Comparison of ENCODE assay signal across 9 mouse cellular contexts in the genomic region with DNA sequence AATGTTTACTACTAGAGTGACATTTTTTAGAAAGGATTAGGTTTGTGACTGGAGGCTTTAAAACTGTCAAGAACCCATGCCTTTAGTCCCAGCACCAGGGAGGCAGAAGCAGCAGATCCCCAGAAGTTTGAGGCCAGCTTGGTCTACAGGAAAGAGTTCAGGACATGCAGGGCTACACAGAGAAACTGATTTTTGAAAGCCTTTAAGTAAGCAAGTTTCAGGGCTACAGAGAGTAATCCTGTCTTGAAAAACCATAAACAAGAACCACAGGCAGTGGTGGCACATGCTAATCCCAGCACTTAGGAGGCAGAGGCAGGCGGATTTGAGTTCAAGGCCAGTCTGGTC. TPM values are rescaled to one million over a fixed set of nuclear protein-coding genes. Genes with fewer than 3 reads are reported as not detected.
DNase-seq lines count a peak whose midpoint lies in the region; ATAC-seq and TF ChIP-seq lines count a peak whose summit lies in the region.
"Had no signal": no experiment of that assay in that cellular context is flagged by ENCODE, and none has a peak within 500 bp of the region (broad histone marks: within the 10 kb centered on the region; RNA-seq: fewer than 3 reads in every experiment).

No protein-coding gene starts in this region.

- no peak for DNase-seq in heart, embryonic 10.5 days (ENCODE audit: low spot score)
- DNase-seq in A20 (ENCODE audit: low read depth, low spot score): peak; percentile 66
- DNase-seq in limb, embryonic 14.5 days (ENCODE audit: low spot score): no peak
- DNase-seq in cerebellum, adult 18-20 months: no peak
- no peak for DNase-seq in left cerebral cortex, postnatal 36 days (ENCODE audit: low spot score in 2 of 2)
- no peak for DNase-seq in thymus, postnatal 0 days (ENCODE audit: low spot score)
- DNase-seq: thymus, postnatal 4 days had no signal

- no peak overlapping the region for H3K4me2 ChIP-seq in heart, embryonic 13.5 days
- no peak overlapping the region for H3K4me2 ChIP-seq in limb, embryonic 14.5 days (replicated peaks; ENCODE audit: low read depth, low read length, severe bottlenecking)

- WGBS in heart, embryonic 13.5 days: 65% methylated on average over 1 of the region's 1 CpGs
- WGBS in heart, embryonic 10.5 days: 47% methylated on average over 1 of the region's 1 CpGs
- 56% methylated on average over 1 of the region's 1 CpGs for WGBS in limb, embryonic 14.5 days

- no peaks in the 10 kb centered on the region for H3K9me3 ChIP-seq in heart, embryonic 13.5 days
- H3K9me3 ChIP-seq in heart, embryonic 10.5 days: no peaks in the 10 kb centered on the region
- no peaks in the 10 kb centered on the region for H3K9me3 ChIP-seq in limb, embryonic 14.5 days (ENCODE audit: control insufficient read depth, low read length)

- intact Hi-C loops in left cerebral cortex, postnatal 36 days (cut with DNase I): no loop called here

- H3K27ac ChIP-seq in heart, embryonic 13.5 days (replicated peaks): peak overlapping the region; percentile 70
- H3K27ac ChIP-seq in heart, embryonic 10.5 days: no peak overlapping the region
- peak overlapping the region; percentile 70; the same call in 1 of the 2 replicates for H3K27ac ChIP-seq in embryonic fibroblast, embryonic 13.5 days (ENCODE audit: insufficient read depth, low read length)
- peak overlapping the region; percentile 62; the same call in 1 of the 2 replicates for H3K27ac ChIP-seq in limb, embryonic 14.5 days (replicated peaks; ENCODE audit: low read depth, low read length)

- no peak overlapping the region for H3K4me3 ChIP-seq in heart, embryonic 13.5 days
- no peak overlapping the region for H3K4me3 ChIP-seq in heart, embryonic 10.5 days
- H3K4me3 ChIP-seq in embryonic fibroblast, embryonic 13.5 days (ENCODE audit: insufficient read depth, low read length): no peak overlapping the region
- no peak overlapping the region for H3K4me3 ChIP-seq in limb, embryonic 14.5 days (replicated peaks; ENCODE audit: low read length)

- no peak overlapping the region for H3K9ac ChIP-seq in heart, embryonic 13.5 days
- H3K9ac ChIP-seq in limb, embryonic 14.5 days (ENCODE audit: low read depth, low read length, severe bottlenecking): no peak overlapping the region

- peaks cover 79% of the 10 kb centered on the region for H3K36me3 ChIP-seq in heart, embryonic 13.5 days
- H3K36me3 ChIP-seq in heart, embryonic 10.5 days: peaks cover 60% of the 10 kb centered on the region
- H3K36me3 ChIP-seq in limb, embryonic 14.5 days (ENCODE audit: control insufficient read depth, insufficient read depth, low read length): peaks cover 51% of the 10 kb centered on the region

- no peak for ATAC-seq in heart, embryonic 13.5 days (ENCODE audit: extremely low read depth, insufficient number of reproducible peaks, low FRiP score, low TSS enrichment)
- 0 out of 2 replicates have a peak, but pooled peaks have one; percentile 3 for ATAC-seq in limb, embryonic 14.5 days (ENCODE audit: low FRiP score, low read depth)

- H3K4me1 ChIP-seq in heart, embryonic 13.5 days: peaks cover 20% of the 10 kb centered on the region
- no peaks in the 10 kb centered on the region for H3K4me1 ChIP-seq in heart, embryonic 10.5 days
- H3K4me1 ChIP-seq in embryonic fibroblast, embryonic 13.5 days (ENCODE audit: control insufficient read depth, insufficient read depth, low read length): 0 out of 2 replicates have a peak, but pooled peaks cover 4% of the 10 kb centered on the region
- H3K4me1 ChIP-seq in limb, embryonic 14.5 days (ENCODE audit: control insufficient read depth, insufficient read depth, low read length): peaks cover 9% of the 10 kb centered on the region; the same call in 1 of the 2 replicates

- no peaks in the 10 kb centered on the region for H3K27me3 ChIP-seq in heart, embryonic 13.5 days (replicated peaks)
- H3K27me3 ChIP-seq in heart, embryonic 10.5 days (ENCODE audit: insufficient read depth, poor library complexity, severe bottlenecking): no peaks in the 10 kb centered on the region
- H3K27me3 ChIP-seq in limb, embryonic 14.5 days (ENCODE audit: control insufficient read depth, insufficient read depth, low read length): no peaks in the 10 kb centered on the region

- TF ChIP-seq CTCF in embryonic fibroblast, embryonic 13.5 days (IDR thresholded peaks at IDR 0.05; ENCODE audit: borderline replicate concordance, insufficient read depth, low read length): no peak

- TF ChIP-seq POLR2A in embryonic fibroblast, embryonic 13.5 days (IDR thresholded peaks at IDR 0.05; ENCODE audit: low read depth, low read length): no peak; the same call in 1 of the 2 replicates
- no peak for TF ChIP-seq POLR2A in limb, embryonic 14.5 days (IDR thresholded peaks at IDR 0.05; ENCODE audit: borderline replicate concordance, extremely low read depth, insufficient read depth, insufficient read length)

RNA-seq across cellular contexts. Expression of a gene that starts 5.7 kb away (rescaled TPM):
- polyA plus RNA-seq in heart, embryonic 13.5 days (2015; fragmentation: Nextera tagmentation; extraction: Ambion mirVana): 6.3 TPM in 2 replicates
- polyA plus RNA-seq in heart, embryonic 10.5 days (2016; fragmentation: Nextera tagmentation; extraction: Ambion mirVana): 6.9 and 8.7 TPM in 2 replicates
- 9.6 and 11.2 TPM in 2 replicates for polyA plus RNA-seq in embryonic fibroblast, embryonic 13.5 days (2011; ENCODE audit: insufficient read length, low read depth, missing spikeins)
- 5.2 and 5.4 TPM in 2 replicates for polyA plus RNA-seq in limb, embryonic 14.5 days (2012; rRNA removed)
- 6.9 and 9.3 TPM in 2 replicates for polyA plus RNA-seq in limb, embryonic 14.5 days (2014; fragmentation: Nextera tagmentation; extraction: Ambion mirVana)
- 10 to 100 TPM; 17.9 to 19.4 TPM for total RNA-seq in left cerebral cortex, postnatal 36 days (2021)
- polyA plus RNA-seq in thymus, postnatal 0 days (2015; fragmentation: Nextera tagmentation; extraction: Ambion mirVana): 4.1 and 5.2 TPM in 2 replicates

RNA-seq across cellular contexts. Expression of a gene that starts 30.1 kb away (rescaled TPM):
- polyA plus RNA-seq in heart, embryonic 13.5 days (2015; fragmentation: Nextera tagmentation; extraction: Ambion mirVana): 29.3 and 31.0 TPM in 2 replicates
- 47.8 and 57.3 TPM in 2 replicates for polyA plus RNA-seq in heart, embryonic 10.5 days (2016; fragmentation: Nextera tagmentation; extraction: Ambion mirVana)
- polyA plus RNA-seq in embryonic fibroblast, embryonic 13.5 days (2011; ENCODE audit: insufficient read length, low read depth, missing spikeins): 16.8 and 22.8 TPM in 2 replicates
- 14.7 and 19.7 TPM in 2 replicates for polyA plus RNA-seq in limb, embryonic 14.5 days (2012; rRNA removed)
- polyA plus RNA-seq in limb, embryonic 14.5 days (2014; fragmentation: Nextera tagmentation; extraction: Ambion mirVana): 22.6 and 23.8 TPM in 2 replicates
- 10 to 100 TPM; 23.3 to 27.6 TPM for total RNA-seq in left cerebral cortex, postnatal 36 days (2021)
- 27.0 and 29.2 TPM in 2 replicates for polyA plus RNA-seq in thymus, postnatal 0 days (2015; fragmentation: Nextera tagmentation; extraction: Ambion mirVana)

RNA-seq across cellular contexts. Expression of a gene that starts 30.1 kb away (rescaled TPM):
- polyA plus RNA-seq in heart, embryonic 13.5 days (2015; fragmentation: Nextera tagmentation; extraction: Ambion mirVana): 19.7 and 21.6 TPM in 2 replicates
- 21.6 and 25.5 TPM in 2 replicates for polyA plus RNA-seq in heart, embryonic 10.5 days (2016; fragmentation: Nextera tagmentation; extraction: Ambion mirVana)
- 7.2 and 11.3 TPM in 2 replicates for polyA plus RNA-seq in embryonic fibroblast, embryonic 13.5 days (2011; ENCODE audit: insufficient read length, low read depth, missing spikeins)
- polyA plus RNA-seq in limb, embryonic 14.5 days (2012; rRNA removed): 13.1 and 13.3 TPM in 2 replicates
- polyA plus RNA-seq in limb, embryonic 14.5 days (2014; fragmentation: Nextera tagmentation; extraction: Ambion mirVana): 25.7 and 27.3 TPM in 2 replicates
- 1 to 10 TPM; 1.1 to 1.8 TPM for total RNA-seq in left cerebral cortex, postnatal 36 days (2021)
- polyA plus RNA-seq in thymus, postnatal 0 days (2015; fragmentation: Nextera tagmentation; extraction: Ambion mirVana): 51.9 and 57.7 TPM in 2 replicates
